Mouse (Mus musculus): ENCODE measurements around the gene Tmx1. TPM values are rescaled to one million over a fixed set of nuclear protein-coding genes. Genes with fewer than 3 reads are reported as not detected.

Gene Tmx1
- polyA plus RNA-seq, 1 experiment from 2014 or later = 143 TPM

DNA sequence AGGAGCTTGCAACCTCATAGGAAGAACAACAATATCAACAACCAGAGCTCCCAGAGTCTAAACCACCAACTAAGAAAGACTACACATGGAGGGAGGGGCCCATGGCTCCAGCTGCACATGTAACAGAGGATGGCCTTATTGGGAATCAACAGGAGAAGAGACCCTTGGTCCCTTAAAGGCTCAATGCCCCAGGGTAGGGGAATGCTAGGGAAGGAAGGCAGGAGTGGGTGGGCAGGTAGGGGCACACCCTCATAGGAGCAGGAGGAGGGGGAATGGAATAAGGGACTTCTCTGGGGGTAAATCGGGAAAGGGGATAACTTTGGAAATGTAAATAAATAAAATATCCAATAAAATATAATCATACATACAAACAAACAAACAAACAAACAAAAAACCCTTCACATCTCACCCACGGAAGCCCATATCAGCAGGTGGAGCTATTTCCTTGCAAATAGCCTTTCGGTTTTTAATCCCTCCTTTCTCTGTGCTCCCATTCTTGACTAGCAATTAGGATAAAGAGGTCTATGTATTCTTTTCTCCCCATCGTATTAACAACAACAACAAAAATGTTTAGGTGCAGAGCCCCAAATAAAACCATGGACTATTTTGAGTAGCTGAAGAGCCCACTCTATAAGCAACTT is 42.5 kb downstream of the Tmx1 start:
- H3K27me3 ChIP-seq (ENCODE audit: low read depth, poor library complexity, severe bottlenecking) = no peaks in the 10 kb centered on the region
- H3K4me1 ChIP-seq = peaks cover 15% of the 10 kb centered on the region
- no peak for DNase-seq (ENCODE audit: low spot score)
- no peaks in the 10 kb centered on the region for H3K36me3 ChIP-seq
- no peak overlapping the region for H3K4me3 ChIP-seq
- 51% methylated on average over 4 of the region's 4 CpGs for WGBS
- no peaks in the 10 kb centered on the region for H3K9me3 ChIP-seq (replicated peaks)
- no peak overlapping the region for H3K27ac ChIP-seq (replicated peaks)

DNA sequence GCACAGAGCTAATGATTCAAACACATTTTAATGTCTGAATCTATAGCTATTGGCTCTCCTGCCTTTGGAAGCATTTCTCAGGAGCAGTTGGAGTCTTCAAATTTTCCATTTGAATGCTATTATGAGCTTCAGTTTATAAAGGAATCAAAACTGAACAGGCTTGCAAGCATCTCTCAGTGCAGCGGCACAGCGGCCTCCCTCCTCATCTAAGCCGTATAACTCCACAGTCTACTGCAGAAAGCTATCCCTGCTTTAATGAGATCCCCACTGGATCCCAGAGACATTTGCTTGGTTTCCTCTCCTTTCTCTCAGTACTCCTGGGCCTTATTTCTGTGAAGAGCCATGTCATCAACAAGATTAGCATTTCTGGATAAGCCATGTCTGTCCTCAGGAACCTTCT is 45.2 kb downstream of the Tmx1 start:
- DNase-seq (ENCODE audit: low spot score) = no peak
- Histone ChIP-seq H3K36me3 (no peaks in the 10 kb centered on the region), H3K4me1 (peaks cover 15% of the 10 kb centered on the region), H3K27me3 (ENCODE audit: low read depth, poor library complexity, severe bottlenecking) (no peaks in the 10 kb centered on the region), H3K9me3 (replicated peaks) (no peaks in the 10 kb centered on the region), H3K4me3 (no peak overlapping the region), H3K27ac (replicated peaks) (no peak overlapping the region)
- WGBS = 83% methylated on average over 3 of the region's 3 CpGs

GRCm38 (mm10) chr12:70505971-70506370 is 53.1 kb downstream of the Tmx1 start:
- Histone ChIP-seq H3K36me3 (no peaks in the 10 kb centered on the region), H3K27ac (replicated peaks) (no peak overlapping the region), H3K9me3 (replicated peaks) (no peaks in the 10 kb centered on the region), H3K4me1 (no peaks in the 10 kb centered on the region), H3K27me3 (ENCODE audit: low read depth, poor library complexity, severe bottlenecking) (no peaks in the 10 kb centered on the region), H3K4me3 (no peak overlapping the region)
- DNase-seq (ENCODE audit: low spot score) = no peak
- 87% methylated on average over 5 of the region's 5 CpGs for WGBS

GRCm38 (mm10) chr12:70512023-70512422 is 59.1 kb downstream of the Tmx1 start:
- H3K27me3 ChIP-seq (ENCODE audit: low read depth, poor library complexity, severe bottlenecking) = no peaks in the 10 kb centered on the region
- H3K4me1 ChIP-seq = no peaks in the 10 kb centered on the region
- H3K4me3 ChIP-seq = no peak overlapping the region
- no peak overlapping the region for H3K27ac ChIP-seq (replicated peaks)
- H3K9me3 ChIP-seq (replicated peaks) = no peaks in the 10 kb centered on the region
- no peaks in the 10 kb centered on the region for H3K36me3 ChIP-seq
- 94% methylated on average over 5 of the region's 5 CpGs for WGBS
- DNase-seq (ENCODE audit: low spot score) = no peak

GRCm38 (mm10) chr12:70512431-70512830 is 59.5 kb downstream of the Tmx1 start:
- H3K27ac ChIP-seq (replicated peaks) = no peak overlapping the region
- WGBS = 90% methylated on average over 2 of the region's 2 CpGs
- H3K36me3 ChIP-seq = no peaks in the 10 kb centered on the region
- no peak overlapping the region for H3K4me3 ChIP-seq
- no peaks in the 10 kb centered on the region for H3K27me3 ChIP-seq (ENCODE audit: low read depth, poor library complexity, severe bottlenecking)
- no peaks in the 10 kb centered on the region for H3K9me3 ChIP-seq (replicated peaks)
- DNase-seq (ENCODE audit: low spot score) = no peak
- no peaks in the 10 kb centered on the region for H3K4me1 ChIP-seq

Other genes with a start within 250 kb of the Tmx1 start
- 9.7 and 10.9 TPM in 2 replicates for gene Pygl, start 221.6 kb upstream of the Tmx1 start, polyA plus RNA-seq (2016; fragmentation: Nextera tagmentation; extraction: Ambion mirVana)
- gene Trim9, start 105.5 kb upstream of the Tmx1 start, polyA plus RNA-seq (2016; fragmentation: Nextera tagmentation; extraction: Ambion mirVana) = 22.5 and 34.1 TPM in 2 replicates

Measured in midbrain, embryonic 10.5 days (tissue).